Mouse (Mus musculus) embryonic facial prominence, embryonic 14.5 days (tissue): ENCODE results near the gene Tnik. TPM values are rescaled to one million over a fixed set of nuclear protein-coding genes. Genes with fewer than 3 reads are reported as not detected.

Experiments
- ATAC-seq: fragments of 200-750 bp; cut with Nextera tagmentation; 2 replicates; pipeline ENCODE4 v1.8.0; 2017; ENCODE audit warnings: low read depth, moderate number of reproducible peaks, moderate TSS enrichment
- DNase-seq: peaks from one replicate; pipeline ENCODE4 v3.0.0-alpha.2; 2015; ENCODE audit warnings: low spot score
- H3K27ac ChIP-seq: fragments of 300-500 bp; sonication (generic); replicated peaks from 2 replicates; pipeline ENCODE4 v1.5.1; 2014; ENCODE audit warnings: low read depth, mild to moderate bottlenecking, low read length, moderate library complexity
- H3K27me3 ChIP-seq: fragments of 300-500 bp; sonication (generic); replicated peaks from 2 replicates; pipeline ENCODE4 v1.6.1; 2014; ENCODE audit warnings: low read length; ENCODE audit not compliant: control insufficient read depth, insufficient read depth
- H3K36me3 ChIP-seq: fragments of 300-500 bp; sonication (generic); 2 replicates; pipeline ENCODE4 v1.6.1; 2014; ENCODE audit warnings: low read length, mixed read lengths; ENCODE audit not compliant: control insufficient read depth, insufficient read depth
- H3K4me1 ChIP-seq: fragments of 300-500 bp; sonication (generic); 2 replicates; pipeline ENCODE4 v1.6.1; 2014; ENCODE audit warnings: antibody characterized with exemption, low read length; ENCODE audit not compliant: control insufficient read depth, insufficient read depth
- H3K4me2 ChIP-seq: fragments of 300-500 bp; sonication (generic); 2 replicates; pipeline ENCODE4 v1.6.1; 2014; ENCODE audit warnings: low read depth, mild to moderate bottlenecking, low read length, moderate library complexity, mixed read lengths
- H3K4me3 ChIP-seq: fragments of 300-500 bp; sonication (generic); 2 replicates; pipeline ENCODE4 v1.5.1; 2014; ENCODE audit warnings: low read depth, mild to moderate bottlenecking, low read length
- H3K9ac ChIP-seq: fragments of 300-500 bp; sonication (generic); 2 replicates; pipeline ENCODE4 v1.6.1; 2014; ENCODE audit warnings: low read depth, mild to moderate bottlenecking, low read length, moderate library complexity, mixed read lengths
- H3K9me3 ChIP-seq: fragments of 300-500 bp; sonication (generic); 2 replicates; pipeline ENCODE4 v1.6.1; 2016; ENCODE audit warnings: low read length; ENCODE audit not compliant: control insufficient read depth
- WGBS: fragments of 180-500 bp; shearing (Covaris S2); extraction: QIAGEN DNeasy Blood & Tissue Kit; methylation state at CpG from one replicate; pipeline ENCODE4 v1.1.7; 2014; 5-methylcytosine and 5-hydroxymethylcytosine counted together
- polyA plus RNA-seq: library from polyadenylated mRNA; unstranded; fragments of >200 nt; fragmentation: Nextera tagmentation; extraction: Ambion mirVana; gene quantifications from 2 replicates; pipeline ENCODE4 v1.2.1, GENCODE M21; 2014

Tnik gene
- polyA plus RNA-seq, 1 experiment from 2014 or later = 19.4 TPM

GRCm38 (mm10) chr3:28228930-28229329 lies 34.1 kb upstream of the Tnik start:
- no peak overlapping the region for H3K27ac ChIP-seq
- H3K36me3 ChIP-seq = no peaks in the 10 kb centered on the region
- no peak overlapping the region for H3K4me3 ChIP-seq
- no peaks in the 10 kb centered on the region for H3K9me3 ChIP-seq
- H3K4me2 ChIP-seq = no peak overlapping the region
- H3K27me3 ChIP-seq = no peaks in the 10 kb centered on the region
- no peaks in the 10 kb centered on the region for H3K4me1 ChIP-seq
- WGBS = 36% methylated on average over 4 of the region's 4 CpGs
- peak; percentile 65; the same call in 1 of the 2 replicates for ATAC-seq
- no peak overlapping the region for H3K9ac ChIP-seq
- DNase-seq = peak; percentile 65

DNA sequence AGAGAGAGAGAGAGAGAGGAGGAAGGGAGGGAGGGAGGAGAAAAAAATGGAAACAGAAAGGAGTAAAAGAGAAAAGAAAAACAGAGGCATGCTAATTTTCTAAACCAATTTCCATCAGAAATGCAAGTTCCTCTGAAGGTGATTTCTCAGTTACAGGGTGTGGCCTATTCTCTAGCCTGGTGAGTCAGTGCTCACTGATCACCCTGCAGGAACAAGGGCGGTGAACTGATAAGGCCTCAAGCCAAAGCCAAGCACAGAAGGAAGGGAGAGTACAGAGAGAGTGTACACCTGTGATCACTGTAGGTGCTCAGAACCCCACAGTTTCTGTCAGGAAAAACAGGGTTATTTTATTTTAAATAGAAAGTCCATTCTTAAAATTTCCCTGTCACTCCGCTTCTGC lies 33.5 kb upstream of the Tnik start:
- Histone ChIP-seq H3K36me3 (no peaks in the 10 kb centered on the region), H3K9me3 (no peaks in the 10 kb centered on the region), H3K9ac (no peak overlapping the region), H3K4me2 (no peak overlapping the region), H3K4me1 (no peaks in the 10 kb centered on the region), H3K27me3 (no peaks in the 10 kb centered on the region), H3K27ac (no peak overlapping the region), H3K4me3 (no peak overlapping the region)
- DNase-seq (no peak), ATAC-seq (no peak)
- 66% methylated on average over 2 of the region's 2 CpGs for WGBS

GRCm38 (mm10) chr3:28232885-28233284 lies 30.1 kb upstream of the Tnik start:
- Histone ChIP-seq H3K36me3 (no peaks in the 10 kb centered on the region), H3K4me3 (no peak overlapping the region), H3K9me3 (no peaks in the 10 kb centered on the region), H3K27ac (no peak overlapping the region), H3K9ac (no peak overlapping the region), H3K4me2 (no peak overlapping the region), H3K27me3 (no peaks in the 10 kb centered on the region), H3K4me1 (no peaks in the 10 kb centered on the region)
- DNase-seq (no peak), ATAC-seq (no peak)
- 79% methylated on average over 4 of the region's 4 CpGs for WGBS

DNA sequence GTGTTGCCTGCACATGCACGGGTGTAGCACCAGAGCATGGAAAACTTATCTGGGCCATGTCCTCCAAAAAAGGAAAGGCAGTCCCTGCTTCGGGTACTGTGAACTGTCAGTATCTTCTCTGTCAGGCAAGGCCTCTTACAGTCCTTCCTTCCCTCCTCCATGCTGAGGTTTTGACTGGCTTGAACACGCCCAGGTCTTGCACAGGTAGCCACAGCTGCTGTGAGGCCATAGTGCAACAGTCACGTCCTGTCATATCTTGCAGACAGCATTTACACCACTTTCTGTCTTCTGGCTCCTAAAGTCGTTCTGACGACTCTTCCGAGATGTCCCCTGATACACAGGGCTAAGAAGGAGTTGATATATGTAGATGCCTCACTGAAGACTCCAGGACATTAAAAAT lies 28.8 kb upstream of the Tnik start:
- H3K4me3 ChIP-seq = no peak overlapping the region
- no peaks in the 10 kb centered on the region for H3K27me3 ChIP-seq
- H3K9me3 ChIP-seq = no peaks in the 10 kb centered on the region
- no peak overlapping the region for H3K9ac ChIP-seq
- H3K27ac ChIP-seq = no peak overlapping the region
- no peaks in the 10 kb centered on the region for H3K36me3 ChIP-seq
- H3K4me2 ChIP-seq = no peak overlapping the region
- DNase-seq = no peak
- H3K4me1 ChIP-seq = no peaks in the 10 kb centered on the region
- no peak for ATAC-seq
- WGBS = 82% methylated on average over 6 of the region's 7 CpGs

DNA sequence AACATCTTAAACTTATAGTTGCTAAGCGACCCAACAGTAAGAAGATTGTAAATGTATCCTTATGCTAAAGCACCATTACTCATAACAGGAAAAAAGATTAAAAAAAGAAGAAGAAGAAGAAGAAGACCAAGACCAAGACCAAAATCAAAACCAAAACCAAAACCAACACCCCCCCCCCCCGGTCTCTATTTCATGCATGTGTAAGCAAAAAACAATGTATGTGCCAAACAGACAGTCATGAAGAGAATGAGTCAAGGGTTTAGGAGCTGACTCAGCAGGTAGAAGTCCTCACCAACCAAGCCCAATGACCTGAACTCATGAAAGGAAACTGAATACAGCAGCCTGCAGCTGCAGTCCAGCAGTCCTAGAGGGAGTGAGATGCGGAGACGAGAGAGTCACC lies 26.3 kb upstream of the Tnik start:
- H3K4me1 ChIP-seq = no peaks in the 10 kb centered on the region
- no peaks in the 10 kb centered on the region for H3K9me3 ChIP-seq
- ATAC-seq = no peak
- 88% methylated on average over 4 of the region's 4 CpGs for WGBS
- H3K4me3 ChIP-seq = no peak overlapping the region
- no peak overlapping the region for H3K27ac ChIP-seq
- no peak overlapping the region for H3K9ac ChIP-seq
- H3K4me2 ChIP-seq = no peak overlapping the region
- H3K36me3 ChIP-seq = no peaks in the 10 kb centered on the region
- H3K27me3 ChIP-seq = no peaks in the 10 kb centered on the region
- DNase-seq = no peak

GRCm38 (mm10) chr3:28238136-28238535 lies 24.9 kb upstream of the Tnik start:
- Histone ChIP-seq H3K4me1 (no peaks in the 10 kb centered on the region), H3K4me2 (no peak overlapping the region), H3K4me3 (no peak overlapping the region), H3K36me3 (no peaks in the 10 kb centered on the region), H3K27me3 (no peaks in the 10 kb centered on the region), H3K9ac (no peak overlapping the region), H3K9me3 (no peaks in the 10 kb centered on the region), H3K27ac (no peak overlapping the region)
- WGBS = 66% methylated on average over 2 of the region's 2 CpGs
- ATAC-seq (0 out of 2 replicates have a peak, but pooled peaks have one; percentile 33), DNase-seq (no peak)

DNA sequence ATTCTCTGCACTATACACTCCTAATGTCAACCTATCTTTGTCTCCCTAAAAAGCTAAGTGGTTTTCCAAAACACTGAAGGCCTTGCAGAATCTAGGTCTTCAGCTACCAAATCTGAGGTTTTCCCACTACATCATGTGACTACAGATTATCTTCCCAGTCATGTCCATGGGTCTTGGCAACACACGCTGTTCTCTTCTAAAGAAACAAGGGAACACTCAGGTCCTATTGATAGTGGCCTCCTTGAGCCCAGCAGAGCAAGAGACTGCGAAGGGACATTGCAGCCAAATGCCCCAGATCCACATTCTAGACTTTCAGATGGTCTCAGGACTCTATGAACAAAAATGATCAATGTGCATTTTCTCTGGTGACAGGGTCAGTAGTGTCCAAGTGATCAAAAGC lies 20.5 kb upstream of the Tnik start:
- ATAC-seq = no peak
- 84% methylated on average over 2 of the region's 2 CpGs for WGBS
- no peaks in the 10 kb centered on the region for H3K9me3 ChIP-seq

DNA sequence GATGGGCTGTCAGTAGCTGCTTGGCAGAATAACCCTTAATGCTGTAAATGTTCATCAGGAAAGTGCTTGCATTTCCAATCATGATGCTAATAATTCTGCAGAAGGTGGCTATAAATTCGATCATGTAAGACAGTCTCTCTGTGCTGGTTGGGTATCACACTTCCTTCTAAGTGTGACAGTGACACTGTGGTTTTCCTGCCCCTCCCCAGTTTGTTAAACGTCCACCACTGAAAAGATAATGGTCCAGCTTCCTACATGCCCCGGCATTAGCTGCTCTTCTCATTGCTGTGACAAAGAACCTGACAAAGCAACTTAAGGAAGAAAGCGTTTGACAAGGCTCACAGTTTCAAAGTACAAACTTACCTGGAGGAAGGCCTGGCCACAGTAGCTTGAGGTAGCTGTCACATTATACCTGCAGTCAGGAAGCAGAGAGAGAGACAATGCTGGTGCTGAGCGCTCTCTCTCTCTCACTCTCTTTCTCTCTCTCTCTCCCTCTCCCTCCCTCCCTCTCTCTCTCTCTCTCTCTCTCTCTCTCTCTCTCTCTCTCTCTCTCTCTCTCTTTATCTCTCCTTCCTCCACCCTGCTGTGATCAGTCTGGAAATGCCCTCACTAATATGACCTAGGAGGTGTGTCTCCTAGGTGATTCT lies 18.6 kb upstream of the Tnik start:
- Histone ChIP-seq H3K4me1 (no peaks in the 10 kb centered on the region), H3K4me2 (no peak overlapping the region), H3K9ac (no peak overlapping the region), H3K27ac (no peak overlapping the region), H3K27me3 (no peaks in the 10 kb centered on the region), H3K36me3 (no peaks in the 10 kb centered on the region), H3K9me3 (no peaks in the 10 kb centered on the region), H3K4me3 (no peak overlapping the region)
- DNase-seq (no peak), ATAC-seq (no peak)
- WGBS = 81% methylated on average over 5 of the region's 5 CpGs

More for the DNA sequence above, 20.5 kb upstream of the Tnik start:
- Histone ChIP-seq H3K4me3 (no peak overlapping the region), H3K27ac (no peak overlapping the region), H3K4me2 (no peak overlapping the region), H3K9ac (no peak overlapping the region), H3K36me3 (no peaks in the 10 kb centered on the region), H3K27me3 (no peaks in the 10 kb centered on the region), H3K4me1 (no peaks in the 10 kb centered on the region)
- DNase-seq = no peak

GRCm38 (mm10) chr3:28248255-28248957 lies 14.6 kb upstream of the Tnik start:
- H3K36me3 ChIP-seq = no peaks in the 10 kb centered on the region
- DNase-seq (no peak), ATAC-seq (no peak)
- no peaks in the 10 kb centered on the region for H3K27me3 ChIP-seq
- H3K9me3 ChIP-seq = no peaks in the 10 kb centered on the region
- H3K4me2 ChIP-seq = no peak overlapping the region
- H3K4me3 ChIP-seq = no peak overlapping the region
- no peaks in the 10 kb centered on the region for H3K4me1 ChIP-seq
- H3K27ac ChIP-seq = no peak overlapping the region
- 56% methylated on average over 3 of the region's 3 CpGs for WGBS
- no peak overlapping the region for H3K9ac ChIP-seq
